Mouse (Mus musculus) left cerebral cortex, postnatal 14 days (tissue): ENCODE measurements around the gene Lamb1. TPM values are rescaled to one million over a fixed set of nuclear protein-coding genes. Genes with fewer than 3 reads are reported as not detected.

Experiments used
- DNase-seq, 2 experiments: peaks; one replicate each; pipeline ENCODE4 v3.0.0; 2021 to 2022; ENCODE audit warnings: low spot score in 2 of 2, mixed read lengths in 1 of 2
- intact Hi-C: fragments of 180-260 bp; cut with DNase I; formaldehyde crosslinking; loops from one replicate; pipeline ENCODE4 v1.15.1; 2025
- total RNA-seq, 2 experiments: library from RNA; stranded (reverse); gene quantifications; 2 replicates each; pipeline ENCODE4 v1.2.3; 2021

The Lamb1 gene
- total RNA-seq, 2 experiments from 2014 or later = 26.2 to 28.1 TPM

- DNase-seq = no peak
- intact Hi-C loops = no loop called here
Observed at GRCm38 (mm10) chr12:31366428-31366827, 101.4 kb downstream of the Lamb1 start.

GRCm38 (mm10) chr12:31367721-31368120 is 102.7 kb downstream of the Lamb1 start:
- intact Hi-C loops = no loop called here
- no peak for DNase-seq

- no peak for DNase-seq
- intact Hi-C loops = no loop called here
Observed at GRCm38 (mm10) chr12:31369118-31369517, 104.1 kb downstream of the Lamb1 start.

GRCm38 (mm10) chr12:31369656-31370055 is 104.6 kb downstream of the Lamb1 start:
- intact Hi-C loops = loop anchor here (10.0 kb wide), 4 partner anchors 85 to 555 kb away; partner anchors contain the start of gene Gpr22
- DNase-seq = no peak

GRCm38 (mm10) chr12:31374603-31375282 is 109.7 kb downstream of the Lamb1 start:
- intact Hi-C loops = loop anchor here (10.0 kb wide), 4 partner anchors 80 to 550 kb away; partner anchors contain the start of gene Gpr22
- DNase-seq = peak; percentile 77 to 86

GRCm38 (mm10) chr12:31375283-31375615 is 110.2 kb downstream of the Lamb1 start:
- DNase-seq = no peak
- intact Hi-C loops = loop anchor here (10.0 kb wide), 4 partner anchors 80 to 550 kb away; partner anchors contain the start of gene Gpr22

- DNase-seq = peak; percentile 5 to 10
- intact Hi-C loops = loop anchor here (10.0 kb wide), 4 partner anchors 78 to 548 kb away; partner anchors contain the start of gene Gpr22
Observed at GRCm38 (mm10) chr12:31376326-31376950, 111.4 kb downstream of the Lamb1 start.

- no peak for DNase-seq
- intact Hi-C loops = loop anchor here (10.0 kb wide), 4 partner anchors 78 to 548 kb away; partner anchors contain the start of gene Gpr22
Observed at GRCm38 (mm10) chr12:31377241-31377640, 112.2 kb downstream of the Lamb1 start.

Other genes starting within 250 kb of the Lamb1 start
- gene Fam110c, start 191.4 kb upstream of the Lamb1 start, total RNA-seq = not detected
- gene Gm6993, start 24.5 kb upstream of the Lamb1 start, total RNA-seq = not detected
- 100 to 1,000 TPM; 112 to 114 TPM for gene Dld, start 86.2 kb downstream of the Lamb1 start, total RNA-seq
- gene Slc26a3, start 125.6 kb downstream of the Lamb1 start, total RNA-seq = under 1 TPM; 0.11 to 0.25 TPM
- gene Cbll1, start 234.4 kb downstream of the Lamb1 start, total RNA-seq = 10 to 100 TPM; 21.4 to 24.4 TPM